Mouse (Mus musculus) heart, adult 2 months (tissue): ENCODE results near the gene Rex1bd.

Source experiments
- CTCF ChIP-seq: fragments of 200-600 bp; IDR thresholded peaks from 2 replicates; pipeline ENCODE4 v1.8.1; 2022; ENCODE audit warnings: antibody characterized with exemption, mild to moderate bottlenecking, moderate library complexity
- EP300 ChIP-seq: fragments of 200-500 bp; IDR thresholded peaks from 2 replicates; pipeline ENCODE4 v1.6.1; 2011; ENCODE audit warnings: low read depth, low read length, control low read depth; ENCODE audit not compliant: insufficient read depth
- POLR2A ChIP-seq: fragments of 200-500 bp; IDR thresholded peaks from 2 replicates; pipeline ENCODE4 v1.6.1; 2011; ENCODE audit warnings: mild to moderate bottlenecking, low read depth, low read length, control low read depth; ENCODE audit not compliant: insufficient read depth

GRCm38 (mm10) chr8:70489576-70489975 is 17.0 kb downstream of the Rex1bd start:
- no peak for TF ChIP-seq CTCF
- TF ChIP-seq POLR2A = no peak
- TF ChIP-seq EP300 = no peak
